Mouse (Mus musculus): ENCODE measurements around the gene Tmbim6.

DNA sequence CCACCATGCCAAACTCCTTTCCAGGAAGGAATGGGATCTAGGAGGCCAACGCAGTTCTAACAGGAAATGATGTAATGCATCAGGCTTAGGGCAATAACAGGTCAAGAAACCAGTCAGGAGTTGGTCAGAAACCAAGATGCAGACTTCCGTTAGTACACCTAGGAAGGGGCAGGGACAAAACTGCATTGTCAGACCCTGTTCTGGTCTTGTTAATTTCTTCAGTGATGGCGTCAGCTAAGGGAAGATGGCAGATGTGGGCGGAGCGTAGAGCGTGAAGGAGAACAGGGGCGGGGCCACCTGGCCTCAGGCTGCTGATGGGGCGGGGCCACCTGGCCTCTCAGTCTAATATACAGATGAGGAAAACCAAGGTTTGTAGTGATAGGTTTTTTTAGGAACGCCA is 28.5 kb downstream of the Tmbim6 start:
- no peak for TF ChIP-seq CTCF (IDR thresholded peaks at IDR 0.05; ENCODE audit: extremely low read depth, insufficient read depth, insufficient read length, insufficient replicate concordance)
- TF ChIP-seq POLR2A (IDR thresholded peaks at IDR 0.05; ENCODE audit: low read depth, low read length) = no peak

All from spleen, adult 2 months (tissue).